Mouse (Mus musculus) heart, embryonic 11.5 days (tissue): Measurements from ENCODE around the gene Rcan1. TPM values are rescaled to one million over a fixed set of nuclear protein-coding genes. Genes with fewer than 3 reads are reported as not detected.

Source experiments
- ATAC-seq: fragments of 200-750 bp; cut with Nextera tagmentation; replicated peaks from 2 replicates; pipeline ENCODE4 v1.8.0; 2017; ENCODE audit warnings: moderate library complexity; ENCODE audit not compliant: insufficient number of reproducible peaks, low FRiP score, low TSS enrichment
- H3K27ac ChIP-seq: fragments of 300-500 bp; sonication (generic); 2 replicates; pipeline ENCODE4 v1.5.1; 2014; ENCODE audit warnings: mild to moderate bottlenecking, low read depth, low read length
- H3K27me3 ChIP-seq: fragments of 300-500 bp; sonication (generic); 2 replicates; pipeline ENCODE4 v1.6.1; 2014; ENCODE audit warnings: mild to moderate bottlenecking, low read length, mixed read lengths; ENCODE audit not compliant: control insufficient read depth, insufficient read depth
- H3K36me3 ChIP-seq: fragments of 300-500 bp; sonication (generic); 2 replicates; pipeline ENCODE4 v1.6.1; 2014; ENCODE audit warnings: mild to moderate bottlenecking, low read length, moderate library complexity, mixed read lengths; ENCODE audit not compliant: control insufficient read depth, insufficient read depth
- H3K4me1 ChIP-seq: fragments of 300-500 bp; sonication (generic); 2 replicates; pipeline ENCODE4 v1.6.1; 2014; ENCODE audit warnings: low read length; ENCODE audit not compliant: control insufficient read depth, insufficient read depth
- H3K4me2 ChIP-seq: fragments of 300-500 bp; sonication (generic); 2 replicates; pipeline ENCODE4 v1.6.1; 2014; ENCODE audit warnings: mild to moderate bottlenecking, moderate library complexity
- H3K4me3 ChIP-seq: fragments of 300-500 bp; sonication (generic); 2 replicates; pipeline ENCODE4 v1.5.1; 2014; ENCODE audit warnings: low read depth, low read length
- H3K9ac ChIP-seq: fragments of 300-500 bp; sonication (generic); 2 replicates; pipeline ENCODE4 v1.6.1; 2014; ENCODE audit warnings: mild to moderate bottlenecking, low read depth, low read length, moderate library complexity
- H3K9me3 ChIP-seq: fragments of 300-500 bp; sonication (generic); replicated peaks from 2 replicates; pipeline ENCODE4 v1.6.1; 2016; ENCODE audit warnings: low read length; ENCODE audit not compliant: control insufficient read depth
- WGBS: fragments of 180-500 bp; shearing (Covaris S2); extraction: QIAGEN DNeasy Blood & Tissue Kit; methylation state at CpG from one replicate; pipeline ENCODE4 v1.1.7; 2014; ENCODE audit not compliant: insufficient replicate concordance; 5-methylcytosine and 5-hydroxymethylcytosine counted together
- polyA plus RNA-seq: library from polyadenylated mRNA; unstranded; fragments of >200 nt; fragmentation: Nextera tagmentation; extraction: Ambion mirVana; gene quantifications from 2 replicates; pipeline ENCODE4 v1.2.1, GENCODE M21; 2014

Rcan1 gene
- polyA plus RNA-seq, 1 experiment from 2014 or later: 103 TPM

- Histone ChIP-seq H3K27ac (no peak overlapping the region), H3K27me3 (no peaks in the 10 kb centered on the region), H3K9me3 (no peaks in the 10 kb centered on the region), H3K4me3 (no peak overlapping the region), H3K9ac (no peak overlapping the region), H3K36me3 (no peaks in the 10 kb centered on the region), H3K4me2 (no peak overlapping the region), H3K4me1 (peaks cover 31% of the 10 kb centered on the region)
- no peak for ATAC-seq
- WGBS: 51% methylated on average over 5 of the region's 5 CpGs
Observed at GRCm38 (mm10) chr16:92371623-92372022, 99.0 kb downstream of the Rcan1 start.

- peak; percentile 79 for ATAC-seq
- WGBS: 33% methylated on average over 2 of the region's 2 CpGs
- H3K27me3 ChIP-seq: no peaks in the 10 kb centered on the region
- no peak overlapping the region for H3K9ac ChIP-seq
- H3K27ac ChIP-seq: peak overlapping the region; percentile 62; the same call in 1 of the 2 replicates
- peaks cover 41% of the 10 kb centered on the region for H3K4me1 ChIP-seq
- H3K4me2 ChIP-seq: no peak overlapping the region
- no peak overlapping the region for H3K4me3 ChIP-seq
- no peaks in the 10 kb centered on the region for H3K36me3 ChIP-seq
- no peaks in the 10 kb centered on the region for H3K9me3 ChIP-seq
Observed at GRCm38 (mm10) chr16:92369260-92369659, 101.4 kb downstream of the Rcan1 start.

GRCm38 (mm10) chr16:92365477-92365876 lies 105.2 kb downstream of the Rcan1 start:
- no peak for ATAC-seq
- 57% methylated on average over 7 of the region's 7 CpGs for WGBS
- H3K9ac ChIP-seq: no peak overlapping the region

GRCm38 (mm10) chr16:92360711-92361110 lies 110.0 kb downstream of the Rcan1 start:
- Histone ChIP-seq H3K27ac (no peak overlapping the region), H3K9ac (no peak overlapping the region), H3K9me3 (no peaks in the 10 kb centered on the region), H3K4me1 (peaks cover 37% of the 10 kb centered on the region), H3K36me3 (no peaks in the 10 kb centered on the region), H3K4me2 (no peak overlapping the region), H3K4me3 (no peak overlapping the region), H3K27me3 (no peaks in the 10 kb centered on the region)
- no peak for ATAC-seq
- 73% methylated on average over 7 of the region's 7 CpGs for WGBS

More at GRCm38 (mm10) chr16:92365477-92365876, 105.2 kb downstream of the Rcan1 start:
- Histone ChIP-seq H3K27me3 (no peaks in the 10 kb centered on the region), H3K4me2 (no peak overlapping the region), H3K27ac (peak overlapping the region; percentile 12; the same call in 1 of the 2 replicates), H3K4me1 (peaks cover 27% of the 10 kb centered on the region), H3K4me3 (no peak overlapping the region), H3K9me3 (no peaks in the 10 kb centered on the region), H3K36me3 (no peaks in the 10 kb centered on the region)

GRCm38 (mm10) chr16:92359229-92359628 lies 111.4 kb downstream of the Rcan1 start, which contains the start of gene Kcne1:
Kcne1 (minus strand) TSS chr16:92359468.
- no peak for ATAC-seq
- 32% methylated on average over 8 of the region's 9 CpGs for WGBS
- H3K27ac ChIP-seq: no peak within 1 kb of the TSS
- H3K9ac ChIP-seq: peak within 1 kb of the TSS; percentile 52; the same call in 1 of the 2 replicates
- peak within 1 kb of the TSS; percentile 60 for H3K4me2 ChIP-seq
- no peaks in the 10 kb centered on the region for H3K9me3 ChIP-seq
- H3K36me3 ChIP-seq: no peaks in the 10 kb centered on the region
- H3K4me3 ChIP-seq: peak within 1 kb of the TSS; percentile 18
- H3K27me3 ChIP-seq: no peaks in the 10 kb centered on the region
- peaks cover 38% of the 10 kb centered on the region for H3K4me1 ChIP-seq

- Histone ChIP-seq H3K4me2 (peak overlapping the region; percentile 60), H3K36me3 (no peaks in the 10 kb centered on the region), H3K4me3 (peak overlapping the region; percentile 18), H3K9ac (peak overlapping the region; percentile 52; the same call in 1 of the 2 replicates), H3K27me3 (no peaks in the 10 kb centered on the region), H3K4me1 (peaks cover 38% of the 10 kb centered on the region), H3K27ac (no peak overlapping the region), H3K9me3 (no peaks in the 10 kb centered on the region)
- no peak for ATAC-seq
- WGBS: 17% methylated on average over 9 of the region's 9 CpGs
Observed at GRCm38 (mm10) chr16:92358734-92359133, 111.9 kb downstream of the Rcan1 start.

GRCm38 (mm10) chr16:92357566-92357965 lies 113.1 kb downstream of the Rcan1 start:
- Histone ChIP-seq H3K27me3 (no peaks in the 10 kb centered on the region), H3K27ac (no peak overlapping the region), H3K36me3 (no peaks in the 10 kb centered on the region), H3K9ac (no peak overlapping the region), H3K4me1 (peaks cover 38% of the 10 kb centered on the region), H3K4me3 (no peak overlapping the region), H3K4me2 (peak overlapping the region; percentile 33), H3K9me3 (no peaks in the 10 kb centered on the region)
- WGBS: 76% methylated on average over 10 of the region's 10 CpGs
- ATAC-seq: no peak

- no peak overlapping the region; the same call in 1 of the 2 replicates for H3K27ac ChIP-seq
- WGBS: 54% methylated on average over 9 of the region's 9 CpGs
- H3K4me1 ChIP-seq: peaks cover 38% of the 10 kb centered on the region
- H3K4me2 ChIP-seq: 0 out of 2 replicates have a peak overlapping the region, but pooled peaks have one; percentile 25
- peak overlapping the region; percentile 44; the same call in 1 of the 2 replicates for H3K9ac ChIP-seq
- H3K36me3 ChIP-seq: no peaks in the 10 kb centered on the region
- H3K4me3 ChIP-seq: no peak overlapping the region
- no peaks in the 10 kb centered on the region for H3K27me3 ChIP-seq
- ATAC-seq: no peak
- H3K9me3 ChIP-seq: no peaks in the 10 kb centered on the region
Observed at GRCm38 (mm10) chr16:92357023-92357422, 113.6 kb downstream of the Rcan1 start.

- Histone ChIP-seq H3K27me3 (no peaks in the 10 kb centered on the region), H3K27ac (peak overlapping the region; percentile 0; the same call in 1 of the 2 replicates), H3K4me1 (peaks cover 36% of the 10 kb centered on the region), H3K4me2 (no peak overlapping the region), H3K9me3 (no peaks in the 10 kb centered on the region), H3K36me3 (no peaks in the 10 kb centered on the region), H3K9ac (no peak overlapping the region), H3K4me3 (no peak overlapping the region)
- 28% methylated on average over 11 of the region's 11 CpGs for WGBS
- ATAC-seq: no peak
Observed at GRCm38 (mm10) chr16:92355982-92356381, 114.7 kb downstream of the Rcan1 start.
